ENCODE assay signal across 8 mouse cellular contexts in genomic region chr14:61045446-61046090, GRCm38 (mm10). TPM values are rescaled to one million over a fixed set of nuclear protein-coding genes. Genes with fewer than 3 reads are reported as not detected.
DNase-seq lines count a peak whose midpoint lies in the region; ATAC-seq and TF ChIP-seq lines count a peak whose summit lies in the region.

No protein-coding gene starts in this region.

- peak overlapping the region; percentile 71 for H3K4me3 ChIP-seq in lung, adult 2 months (replicated peaks; ENCODE audit: extremely low read depth, low read depth, low read length)
- peak overlapping the region; percentile 45 for H3K4me3 ChIP-seq in stomach, embryonic 15.5 days (replicated peaks)

- H3K9ac ChIP-seq in stomach, embryonic 15.5 days: peak overlapping the region; percentile 17; the same call in 1 of the 2 replicates

- intact Hi-C loops in heart, postnatal 10 days (cut with DNase I): no loop called here

- H3K9me3 ChIP-seq in stomach, embryonic 15.5 days: no peaks in the 10 kb centered on the region

- TF ChIP-seq CTCF in lung, adult 2 months (IDR thresholded peaks at IDR 0.05; ENCODE audit: insufficient read depth, low read length): no peak

- no peaks in the 10 kb centered on the region for H3K27me3 ChIP-seq in stomach, embryonic 15.5 days (replicated peaks)

- no peak for TF ChIP-seq POLR2A in lung, adult 2 months (IDR thresholded peaks at IDR 0.05; ENCODE audit: borderline replicate concordance, extremely low read depth, low read depth, low read length)

- no peaks in the 10 kb centered on the region; the same call in 1 of the 2 replicates for H3K4me1 ChIP-seq in lung, adult 2 months (ENCODE audit: control insufficient read depth, insufficient read depth, low read length)
- peaks cover 5% of the 10 kb centered on the region; the same call in 1 of the 2 replicates for H3K4me1 ChIP-seq in stomach, embryonic 15.5 days

- DNase-seq in adrenal gland, postnatal 10 days: peak; percentile 37
- DNase-seq in adrenal gland, adult 8-10 months: no peak
- DNase-seq in embryo, embryonic 9.5 days (ENCODE audit: extremely low spot score): peak; percentile 62
- peak; percentile 47 to 55 for DNase-seq in heart, postnatal 10 days
- DNase-seq in lung, adult 2 months: peak; percentile 15
- no peak for DNase-seq in right cerebral cortex, postnatal 36 days (ENCODE audit: low spot score in 2 of 2)
- DNase-seq in spleen, postnatal 14 days (ENCODE audit: low spot score in 2 of 2): no peak

- H3K36me3 ChIP-seq in stomach, embryonic 15.5 days: no peaks in the 10 kb centered on the region

- H3K4me2 ChIP-seq in stomach, embryonic 15.5 days: peak overlapping the region; percentile 76

- 6% methylated on average over 19 of the region's 19 CpGs for WGBS in lung, adult 2 months
- 2% methylated on average over 19 of the region's 19 CpGs for WGBS in stomach, embryonic 15.5 days

- no peak for ATAC-seq in stomach, embryonic 15.5 days (ENCODE audit: insufficient read depth, low FRiP score, low read depth)

- H3K27ac ChIP-seq in stomach, embryonic 15.5 days: peak overlapping the region; percentile 64; the same call in 1 of the 2 replicates

RNA-seq across cellular contexts. Expression of gene Tnfrsf19, which starts 0.7 kb away (rescaled TPM):
- 10 to 100 TPM; 26.5 to 28.8 TPM for total RNA-seq in adrenal gland, postnatal 10 days (2021)
- 10 to 100 TPM; 43.0 to 81.1 (median 59.0) TPM for total RNA-seq in adrenal gland, adult 8-10 months (2022)
- total RNA-seq in heart, postnatal 10 days (2021): 1 to 10 TPM; 3.4 to 6.7 TPM
- polyA plus RNA-seq in lung, adult 2 months (2012; rRNA removed): 44.1 and 71.4 TPM in 2 replicates
- 23.6 and 28.5 TPM in 2 replicates for polyA plus RNA-seq in stomach, embryonic 15.5 days (2015; fragmentation: Nextera tagmentation; extraction: Ambion mirVana)

Comparison
In these comparisons a context has a peak if more than half of its experiments do, and no peak if none do; other contexts are left out.
1. DNase-seq: peak in adrenal gland, postnatal 10 days (single experiment), embryo, embryonic 9.5 days (single experiment), heart, postnatal 10 days (2 of 2) and lung, adult 2 months (single experiment); none in adrenal gland, adult 8-10 months (single experiment), right cerebral cortex, postnatal 36 days (0 of 2) and spleen, postnatal 14 days (0 of 2).